Mouse (Mus musculus) subcutaneous adipose tissue, adult 2 months (tissue): ENCODE measurements around the gene Olfr688. TPM values are rescaled to one million over a fixed set of nuclear protein-coding genes. Genes with fewer than 3 reads are reported as not detected.

Source experiments
- polyA plus RNA-seq: library from polyadenylated mRNA; depleted of rRNA; stranded (reverse); fragments of >200 nt; gene quantifications from 2 replicates; pipeline ENCODE4 v1.2.3, GENCODE M21; 2012; ENCODE audit warnings: low replicate concordance; rRNA removed

The Olfr688 gene
- not detected in 2 replicates for polyA plus RNA-seq

DNA sequence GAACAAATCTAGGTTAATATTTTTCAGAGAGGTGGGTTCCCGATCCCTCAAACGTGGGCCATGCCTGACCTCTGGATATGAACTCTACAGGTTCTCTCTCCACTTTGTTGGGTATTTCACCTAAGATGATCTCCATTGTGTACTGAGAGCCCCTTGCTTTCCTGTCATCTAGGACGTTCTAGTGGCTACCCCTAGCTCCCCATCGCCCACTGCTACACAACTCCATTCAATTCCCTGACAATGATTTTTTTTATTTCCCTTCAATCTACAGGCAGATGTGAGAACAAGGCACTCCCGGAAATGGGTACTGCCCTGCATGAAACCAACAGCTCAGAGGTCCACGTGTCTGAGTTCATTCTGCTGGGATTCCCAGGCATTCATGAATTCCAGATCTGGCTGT, at the start of gene Olfr688:
TSS of gene Olfr688 (plus strand) at position 301 of the 400 bp plus-strand sequence.

DNA sequence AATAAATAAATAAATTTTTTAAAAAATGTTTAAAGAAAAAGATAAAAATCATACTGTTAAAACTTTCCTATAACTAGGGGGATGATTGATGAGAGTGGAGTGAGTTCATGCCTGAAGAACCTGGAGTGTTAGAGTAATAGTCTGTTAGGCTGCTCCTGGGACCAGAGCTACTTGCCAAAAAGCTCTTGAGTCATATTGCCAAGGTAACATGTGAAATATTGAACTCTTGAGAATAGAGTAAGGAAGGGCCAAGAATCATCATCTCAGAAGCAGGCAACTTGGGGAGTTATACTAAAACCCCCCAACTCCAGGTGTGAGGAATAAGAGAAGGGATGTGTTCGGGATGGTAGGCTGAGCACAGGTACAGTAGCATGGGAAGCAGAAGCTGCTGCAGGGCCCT, 23.0 kb downstream of the Olfr688 start, which contains the start of gene Olfr689:
TSS of gene Olfr689 (plus strand) at position 301 of the 400 bp plus-strand sequence.

DNA sequence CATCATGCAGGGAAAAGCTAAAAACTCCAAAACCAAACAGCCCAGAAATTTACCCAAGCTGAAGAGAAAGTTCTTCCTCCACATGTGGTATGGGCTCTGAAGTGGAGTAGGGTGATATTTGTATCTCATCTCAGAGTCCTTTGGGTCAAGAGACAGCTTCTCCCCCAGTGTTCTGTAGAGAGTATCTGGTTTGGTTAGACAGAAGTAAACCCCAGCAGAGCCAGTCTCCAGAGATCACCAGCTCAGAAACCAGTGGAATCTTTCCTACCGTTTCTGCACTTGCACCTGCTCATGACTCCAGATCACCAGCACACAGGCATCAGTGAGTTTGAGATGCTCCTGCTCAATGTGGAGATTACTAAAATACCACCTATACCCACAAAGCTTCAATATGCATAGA, 46.1 kb downstream of the Olfr688 start, which contains the start of gene Olfr690:
TSS of gene Olfr690 (minus strand) at position 101 of the 400 bp plus-strand sequence.

Other genes starting within 250 kb of the Olfr688 start
- not detected in 2 replicates for gene Olfr677, start 236.7 kb upstream of the Olfr688 start, polyA plus RNA-seq
- gene Olfr678, start 223.6 kb upstream of the Olfr688 start, polyA plus RNA-seq = not detected in 2 replicates
- not detected in 2 replicates for gene Olfr679, start 206.9 kb upstream of the Olfr688 start, polyA plus RNA-seq
- not detected in 2 replicates for gene Olfr680-ps1, start 195.3 kb upstream of the Olfr688 start, polyA plus RNA-seq
- gene Olfr681, start 171.3 kb upstream of the Olfr688 start, polyA plus RNA-seq = not detected in 2 replicates
- gene Olfr683, start 141.1 kb upstream of the Olfr688 start, polyA plus RNA-seq = not detected in 2 replicates
- gene Olfr684, start 124.4 kb upstream of the Olfr688 start, polyA plus RNA-seq = not detected in 2 replicates
- not detected in 2 replicates for gene Olfr685, start 102.1 kb upstream of the Olfr688 start, polyA plus RNA-seq
- not detected in 2 replicates for gene Olfr686, start 80.6 kb upstream of the Olfr688 start, polyA plus RNA-seq
- gene Olfr689, start 23.1 kb downstream of the Olfr688 start, polyA plus RNA-seq = not detected in 2 replicates
- gene Olfr690, start 46.0 kb downstream of the Olfr688 start, polyA plus RNA-seq = not detected in 2 replicates
- gene Olfr691, start 54.2 kb downstream of the Olfr688 start, polyA plus RNA-seq = not detected in 2 replicates
- not detected in 2 replicates for gene Olfr692, start 80.1 kb downstream of the Olfr688 start, polyA plus RNA-seq
- not detected in 2 replicates for gene Gm5901, start 86.9 kb downstream of the Olfr688 start, polyA plus RNA-seq
- 45.3 and 75.2 TPM in 2 replicates for gene Fam160a2, start 112.0 kb downstream of the Olfr688 start, polyA plus RNA-seq
- 0.19 and 0.28 TPM in 2 replicates for gene Cnga4, start 116.5 kb downstream of the Olfr688 start, polyA plus RNA-seq
- gene Cckbr, start 137.6 kb downstream of the Olfr688 start, polyA plus RNA-seq = 0.14 TPM in 1 of 2 replicates, not detected in the other
- 224 and 534 TPM in 2 replicates for gene Cavin3, start 194.2 kb downstream of the Olfr688 start, polyA plus RNA-seq